In genomic region chr14:51906102-51906501, GRCm38 (mm10) we compare ENCODE assay signal across 39 mouse cellular contexts. TPM values are rescaled to one million over a fixed set of nuclear protein-coding genes. Genes with fewer than 3 reads are reported as not detected.
DNase-seq lines count a peak whose midpoint lies in the region; ATAC-seq and TF ChIP-seq lines count a peak whose summit lies in the region.
"Had no signal": no experiment of that assay in that cellular context is flagged by ENCODE, and none has a peak within 500 bp of the region (broad histone marks: within the 10 kb centered on the region; RNA-seq: fewer than 3 reads in every experiment).

No protein-coding gene starts in this region.

- TF ChIP-seq CTCF in gastrocnemius, adult 2 months (IDR thresholded peaks at IDR 0.05) = no peak

- H3K36me3 ChIP-seq in liver, embryonic 12.5 days = no peaks in the 10 kb centered on the region
- H3K36me3 ChIP-seq: forebrain, embryonic 12.5 days; G1E; lung, embryonic 15.5 days had no signal

- H3K27ac ChIP-seq in gastrocnemius, adult 2 months = peak overlapping the region; percentile 35
- H3K27ac ChIP-seq in liver, embryonic 12.5 days = no peak overlapping the region
- H3K27ac ChIP-seq: embryonic facial prominence, embryonic 13.5 days; forebrain, embryonic 12.5 days; heart, embryonic 10.5 days; hindbrain, embryonic 14.5 days; lung, embryonic 15.5 days; neural tube, embryonic 15.5 days; stomach, postnatal 0 days had no signal

- intact Hi-C loops in gastrocnemius, adult 2 months (cut with DNase I) = no loop called here
- intact Hi-C loops in gastrocnemius, postnatal 36 days (cut with DNase I) = no loop called here
- intact Hi-C loops in left cerebral cortex, postnatal 10 days (cut with DNase I) = loop anchor here (5.0 to 10.0 kb wide), 2 partner anchors 116 to 289 kb away; partner anchors contain the start of genes Supt16 and Zfp219

- H3K9me3 ChIP-seq in liver, embryonic 12.5 days (replicated peaks) = no peaks in the 10 kb centered on the region
- H3K9me3 ChIP-seq: embryonic facial prominence, embryonic 13.5 days; forebrain, embryonic 12.5 days; G1E; heart, embryonic 10.5 days; lung, embryonic 15.5 days; neural tube, embryonic 15.5 days had no signal

- DNase-seq in gastrocnemius, adult 2 months = no peak
- DNase-seq in gastrocnemius, postnatal 36 days = no peak
- no peak for DNase-seq in left cerebral cortex, postnatal 10 days (ENCODE audit: extremely low spot score in 1 of 2, low spot score in 2 of 2)
- no peak for DNase-seq in kidney, postnatal 25 days
- DNase-seq in thymus, postnatal 10 days (ENCODE audit: low spot score in 2 of 2) = no peak
- DNase-seq: adrenal gland, postnatal 14 days; cerebellum, adult 11 months; cerebellum, adult 9-11 months; gastrocnemius, postnatal 14 days; heart, adult 11 months; heart, postnatal 4 days; kidney, adult 11 months; kidney, postnatal 4 days; left cerebral cortex, postnatal 4 days; midbrain, embryonic 14.5 days; right cerebral cortex, adult 18-20 months; right cerebral cortex, postnatal 4 days; thymus, adult 18-20 months; thymus, postnatal 36 days had no signal

- H3K27me3 ChIP-seq in liver, embryonic 12.5 days (replicated peaks) = peaks cover 6% of the 10 kb centered on the region; the same call in 1 of the 2 replicates
- H3K27me3 ChIP-seq: embryonic facial prominence, embryonic 13.5 days; lung, embryonic 15.5 days; neural tube, embryonic 15.5 days had no signal

- H3K9ac ChIP-seq in liver, embryonic 12.5 days = peak overlapping the region; percentile 18; the same call in 1 of the 2 replicates
- H3K9ac ChIP-seq: embryonic facial prominence, embryonic 13.5 days; forebrain, embryonic 12.5 days; hindbrain, embryonic 14.5 days; lung, embryonic 15.5 days; neural tube, embryonic 15.5 days had no signal

- H3K4me2 ChIP-seq in liver, embryonic 12.5 days = peak overlapping the region; percentile 51
- H3K4me2 ChIP-seq: embryonic facial prominence, embryonic 13.5 days; forebrain, embryonic 12.5 days; hindbrain, embryonic 14.5 days; lung, embryonic 15.5 days; neural tube, embryonic 15.5 days had no signal

- H3K4me3 ChIP-seq in gastrocnemius, adult 2 months = no peak overlapping the region
- peak overlapping the region; percentile 9; the same call in 1 of the 2 replicates for H3K4me3 ChIP-seq in liver, embryonic 12.5 days
- H3K4me3 ChIP-seq: embryonic facial prominence, embryonic 13.5 days; erythroblast, embryonic 14.5 days; forebrain, embryonic 12.5 days; heart, embryonic 10.5 days; lung, embryonic 15.5 days; neural tube, embryonic 15.5 days had no signal

- peaks cover 38% of the 10 kb centered on the region for H3K4me1 ChIP-seq in liver, embryonic 12.5 days
- H3K4me1 ChIP-seq: embryonic facial prominence, embryonic 13.5 days; forebrain, embryonic 12.5 days had no signal

- ATAC-seq in common myeloid progenitor, adult 5-6 weeks (replicated peaks; ENCODE audit: low read depth, poor library complexity, severe bottlenecking) = peak; percentile 42; the same call in 1 of the 2 replicates
- ATAC-seq in liver, embryonic 12.5 days = peak; percentile 80
- ATAC-seq in megakaryocyte progenitor cell, adult 5-6 weeks (replicated peaks; ENCODE audit: poor library complexity) = peak; percentile 59
- ATAC-seq: Patski had no signal

- WGBS in liver, embryonic 12.5 days (ENCODE audit: insufficient replicate concordance) = 16% methylated on average over 11 of the region's 11 CpGs

RNA-seq across cellular contexts. Expression of gene Ndrg2, which starts 7.9 kb away (rescaled TPM):
- total RNA-seq in gastrocnemius, adult 2 months (2021) = 1,000 to 10,000 TPM; 1,660 to 1,958 TPM
- 1,000 to 10,000 TPM; 1,350 to 1,506 TPM for total RNA-seq in gastrocnemius, postnatal 36 days (2021)
- total RNA-seq in common myeloid progenitor, adult 5-6 weeks (2017) = 2.8 and 14.6 TPM in 2 replicates
- polyA plus RNA-seq in liver, embryonic 12.5 days (2016; fragmentation: Nextera tagmentation; extraction: Ambion mirVana) = 17.0 and 17.3 TPM in 2 replicates
- 8.9 and 10.4 TPM in 2 replicates for total RNA-seq in megakaryocyte progenitor cell, adult 5-6 weeks (2015)
- total RNA-seq in megakaryocyte progenitor cell, adult 5-6 weeks (2017) = 7.0 and 15.6 TPM in 2 replicates
- 100 to 1,000 TPM; 337 to 367 TPM for total RNA-seq in left cerebral cortex, postnatal 10 days (2021)

RNA-seq across cellular contexts. Expression of gene Tppp2, which starts 12.1 kb away (rescaled TPM):
- total RNA-seq in gastrocnemius, adult 2 months (2021) = 1 to 10 TPM; 1.8 TPM
- total RNA-seq in gastrocnemius, postnatal 36 days (2021) = not detected
- total RNA-seq in common myeloid progenitor, adult 5-6 weeks (2017) = not detected in 2 replicates
- not detected in 2 replicates for polyA plus RNA-seq in liver, embryonic 12.5 days (2016; fragmentation: Nextera tagmentation; extraction: Ambion mirVana)
- total RNA-seq in megakaryocyte progenitor cell, adult 5-6 weeks (2015) = not detected in 2 replicates
- total RNA-seq in megakaryocyte progenitor cell, adult 5-6 weeks (2017) = not detected in 2 replicates
- not detected for total RNA-seq in left cerebral cortex, postnatal 10 days (2021)
- total RNA-seq: adrenal gland, postnatal 14 days; G1E; heart, postnatal 4 days; layer of hippocampus, adult 8-10 months; layer of hippocampus, postnatal 25 days; left cerebral cortex, adult 8-10 months; left cerebral cortex, postnatal 4 days had no signal
- polyA plus RNA-seq: embryonic facial prominence, embryonic 13.5 days; erythroblast, embryonic 14.5 days; forebrain, embryonic 12.5 days; G1E; heart, embryonic 10.5 days; heart, embryonic 16.5 days; hindbrain, embryonic 14.5 days; kidney, embryonic 16.5 days; limb, embryonic 14.5 days; lung, embryonic 15.5 days; midbrain, embryonic 14.5 days; neural tube, embryonic 15.5 days; Patski; spleen, adult 2 months; stomach, postnatal 0 days had no signal

RNA-seq across cellular contexts. Expression of gene Slc39a2, which starts 13.4 kb away (rescaled TPM):
- total RNA-seq in gastrocnemius, adult 2 months (2021) = 1 to 10 TPM in 1 of 2 experiments, under 1 TPM in 1; 0.69 to 1.1 TPM
- under 1 TPM; 0.20 to 0.51 TPM for total RNA-seq in gastrocnemius, postnatal 36 days (2021)
- 0.49 TPM in 1 of 2 replicates, not detected in the other for total RNA-seq in common myeloid progenitor, adult 5-6 weeks (2017)
- 0.06 and 0.11 TPM in 2 replicates for polyA plus RNA-seq in liver, embryonic 12.5 days (2016; fragmentation: Nextera tagmentation; extraction: Ambion mirVana)
- 0.10 and 0.34 TPM in 2 replicates for total RNA-seq in megakaryocyte progenitor cell, adult 5-6 weeks (2015)
- total RNA-seq in megakaryocyte progenitor cell, adult 5-6 weeks (2017) = 0.17 TPM in 1 of 2 replicates, not detected in the other
- total RNA-seq in left cerebral cortex, postnatal 10 days (2021) = 1 to 10 TPM; 3.6 to 4.5 TPM
- polyA plus RNA-seq: erythroblast, embryonic 14.5 days had no signal

RNA-seq across cellular contexts. Expression of gene Rnase13, which starts 16.5 kb away (rescaled TPM):
- not detected for total RNA-seq in gastrocnemius, adult 2 months (2021)
- total RNA-seq in gastrocnemius, postnatal 36 days (2021) = not detected
- total RNA-seq in common myeloid progenitor, adult 5-6 weeks (2017) = not detected in 2 replicates
- polyA plus RNA-seq in liver, embryonic 12.5 days (2016; fragmentation: Nextera tagmentation; extraction: Ambion mirVana) = not detected in 2 replicates
- total RNA-seq in megakaryocyte progenitor cell, adult 5-6 weeks (2015) = not detected in 2 replicates
- total RNA-seq in megakaryocyte progenitor cell, adult 5-6 weeks (2017) = not detected in 2 replicates
- total RNA-seq in left cerebral cortex, postnatal 10 days (2021) = not detected
- total RNA-seq: adrenal gland, postnatal 14 days; G1E; gastrocnemius, postnatal 14 days; heart, postnatal 4 days; layer of hippocampus, adult 8-10 months; layer of hippocampus, postnatal 25 days; left cerebral cortex, adult 8-10 months; left cerebral cortex, postnatal 4 days had no signal
- polyA plus RNA-seq: embryonic facial prominence, embryonic 13.5 days; erythroblast, embryonic 14.5 days; forebrain, embryonic 12.5 days; G1E; heart, embryonic 10.5 days; heart, embryonic 16.5 days; hindbrain, embryonic 14.5 days; kidney, embryonic 16.5 days; limb, embryonic 14.5 days; lung, embryonic 15.5 days; midbrain, embryonic 14.5 days; neural tube, embryonic 15.5 days; Patski; spleen, adult 2 months; stomach, postnatal 0 days had no signal

RNA-seq across cellular contexts. Expression of gene Mettl17, which starts 21.5 kb away (rescaled TPM):
- 10 to 100 TPM; 11.5 to 12.9 TPM for total RNA-seq in gastrocnemius, adult 2 months (2021)
- 10 to 100 TPM; 11.7 to 14.4 TPM for total RNA-seq in gastrocnemius, postnatal 36 days (2021)
- total RNA-seq in common myeloid progenitor, adult 5-6 weeks (2017) = 6.7 and 11.5 TPM in 2 replicates
- polyA plus RNA-seq in liver, embryonic 12.5 days (2016; fragmentation: Nextera tagmentation; extraction: Ambion mirVana) = 19.6 and 20.4 TPM in 2 replicates
- 6.7 and 10.1 TPM in 2 replicates for total RNA-seq in megakaryocyte progenitor cell, adult 5-6 weeks (2015)
- total RNA-seq in megakaryocyte progenitor cell, adult 5-6 weeks (2017) = 14.7 and 15.5 TPM in 2 replicates
- 10 to 100 TPM; 35.5 to 42.4 TPM for total RNA-seq in left cerebral cortex, postnatal 10 days (2021)

Comparison
In these comparisons a context has a peak if more than half of its experiments do, and no peak if none do; other contexts are left out.
1. RNA of gene Ndrg2, which starts 7.9 kb away (total RNA-seq): 1,660 to 1,958 TPM in gastrocnemius, adult 2 months, 1,350 to 1,506 TPM in gastrocnemius, postnatal 36 days and 337 to 367 TPM in left cerebral cortex, postnatal 10 days; 7.0 to 15.6 TPM in megakaryocyte progenitor cell, adult 5-6 weeks and 2.8 to 14.6 TPM in common myeloid progenitor, adult 5-6 weeks; every median in the first group is over 10 times any median in the second.
2. Peak in every context shown above with its lines, with median percentiles within 50 percentile points of each other: ATAC-seq.